Mouse (Mus musculus) bone marrow, adult 2 months (tissue): ENCODE results near the gene Kcnc1.

Experiments used
- CTCF ChIP-seq: fragments of 200-500 bp; IDR thresholded peaks from 2 replicates; pipeline ENCODE4 v1.5.1; 2011; ENCODE audit warnings: low read length, control low read depth; ENCODE audit not compliant: control insufficient read depth, insufficient read depth
- POLR2A ChIP-seq: fragments of 200-500 bp; IDR thresholded peaks from 2 replicates; pipeline ENCODE4 v1.6.1; 2011; ENCODE audit warnings: low read depth, mild to moderate bottlenecking, control low read depth, low read length, borderline replicate concordance; ENCODE audit not compliant: control insufficient read depth

GRCm38 (mm10) chr7:46417467-46417866 is 21.2 kb downstream of the Kcnc1 start:
- no peak for TF ChIP-seq CTCF
- no peak for TF ChIP-seq POLR2A
